Mouse (Mus musculus) c-Kit-positive CD71-positive TER-119-positive erythroid progenitor cells, embryonic 14.5 days (primary cell): ENCODE data around the gene Fyb.

Experiments used
- DNase-seq: peaks from one replicate; pipeline ENCODE4 v3.0.0-alpha.2; 2013; ENCODE audit warnings: low spot score

The Fyb gene

GRCm38 (mm10) chr15:6522653-6523167 is at the start of gene Fyb:
TSS of gene Fyb (plus strand) at chr15:6522853.
- no peak for DNase-seq

GRCm38 (mm10) chr15:6483561-6483960 is 39.1 kb upstream of the Fyb start:
- no peak for DNase-seq

GRCm38 (mm10) chr15:6492386-6492785 is 30.3 kb upstream of the Fyb start:
- no peak for DNase-seq

DNA sequence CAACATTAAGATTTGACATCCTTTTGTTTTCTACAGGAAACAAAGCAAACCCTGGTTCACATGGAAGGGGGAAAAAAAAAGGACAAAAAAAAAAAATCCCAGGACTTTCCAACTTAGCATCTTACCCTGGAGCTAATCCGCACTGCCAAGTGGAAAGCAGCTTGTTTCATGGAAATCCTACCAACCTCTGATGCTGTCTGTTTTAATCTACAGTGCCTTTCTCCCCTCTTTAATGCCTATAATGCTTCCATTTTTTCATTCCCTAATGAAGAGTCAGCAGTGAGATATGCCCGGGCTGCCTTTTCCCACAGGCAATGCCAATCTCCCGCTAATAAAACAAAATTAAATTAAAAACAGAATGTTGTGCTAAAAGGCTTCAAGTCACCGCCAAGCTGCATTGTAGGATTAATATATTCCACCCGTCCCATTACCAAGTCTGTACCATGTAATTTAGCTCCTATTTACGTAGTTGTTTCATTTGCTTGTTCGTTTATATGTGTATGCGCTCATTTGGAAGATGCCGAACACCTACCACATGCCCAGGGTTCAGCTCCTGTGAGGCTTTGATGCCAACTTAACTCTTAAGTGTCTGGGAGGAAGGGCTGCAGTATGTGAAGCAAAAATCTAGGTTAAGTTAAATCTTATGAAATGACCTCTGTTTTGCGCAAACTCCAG is 24.1 kb upstream of the Fyb start:
- DNase-seq: no peak

DNA sequence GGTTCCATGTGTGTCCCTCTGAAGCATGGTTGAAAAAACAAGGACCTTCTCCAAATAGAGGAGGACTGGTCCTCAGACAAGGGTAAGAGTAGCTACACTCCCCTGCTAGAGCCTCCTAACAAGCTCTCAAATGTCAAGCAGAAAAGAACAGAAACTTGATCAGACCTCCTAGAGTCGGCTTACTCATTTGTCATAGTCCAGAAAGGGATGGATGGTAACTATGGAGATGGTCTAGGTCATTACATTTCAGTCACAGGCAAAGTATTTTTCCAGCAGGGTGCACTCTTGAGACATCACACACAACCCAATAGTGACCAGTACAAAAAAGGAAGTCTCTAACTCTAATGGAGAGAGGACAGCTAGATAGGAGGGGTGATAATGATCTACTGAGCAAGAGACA is 21.9 kb upstream of the Fyb start:
- DNase-seq: no peak

DNA sequence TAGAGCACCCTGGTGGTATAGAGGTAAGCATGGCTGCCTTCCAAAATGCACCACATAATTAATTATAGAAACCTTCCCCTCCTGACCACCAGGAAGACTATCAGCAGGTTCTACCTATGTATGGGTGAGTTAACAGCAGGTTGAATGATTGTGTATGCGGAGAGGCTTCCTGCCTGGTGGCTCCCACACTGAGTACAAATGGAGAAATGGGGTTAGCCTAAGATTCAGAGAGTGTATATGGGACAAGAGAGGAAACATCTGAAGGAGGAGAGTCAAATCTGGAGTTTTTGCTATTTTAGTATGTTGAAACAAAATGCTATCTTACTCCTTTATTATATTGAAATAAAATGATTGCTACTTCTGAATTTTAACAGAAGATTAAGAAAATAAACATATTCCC is 5.1 kb upstream of the Fyb start:
- no peak for DNase-seq

GRCm38 (mm10) chr15:6519417-6520255 is 3.0 kb upstream of the Fyb start:
- DNase-seq: no peak

GRCm38 (mm10) chr15:6520505-6521155 is 2.0 kb upstream of the Fyb start:
- DNase-seq: peak; percentile 64

GRCm38 (mm10) chr15:6524801-6525200 is 2.1 kb downstream of the Fyb start:
- DNase-seq: no peak

DNA sequence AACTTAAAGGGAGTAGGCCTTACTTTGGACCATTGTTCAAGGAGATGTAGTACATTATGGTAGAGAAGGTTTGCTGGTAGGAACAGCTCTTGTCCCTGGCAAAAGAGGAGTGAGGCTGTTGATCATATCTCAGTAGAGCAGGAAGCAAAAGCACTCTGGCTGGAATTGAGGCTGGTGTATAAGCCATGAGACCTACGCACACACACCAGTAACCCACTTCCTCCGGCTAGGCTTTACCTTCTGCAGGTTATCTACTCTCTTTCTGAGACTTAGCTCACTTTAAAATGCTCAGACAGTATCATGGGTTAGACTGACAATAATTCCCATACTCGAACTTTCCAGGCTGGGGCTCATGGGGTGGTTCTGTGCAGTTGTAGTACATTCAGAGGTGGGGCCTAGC is 2.7 kb downstream of the Fyb start:
- DNase-seq: no peak

GRCm38 (mm10) chr15:6533858-6534343 is 11.2 kb downstream of the Fyb start:
- no peak for DNase-seq

- no peak for DNase-seq
These were observed 11.9 kb downstream of the Fyb start for GRCm38 (mm10) chr15:6534592-6534991.

- DNase-seq: no peak
These were observed 17.1 kb downstream of the Fyb start for GRCm38 (mm10) chr15:6539639-6540338.

DNA sequence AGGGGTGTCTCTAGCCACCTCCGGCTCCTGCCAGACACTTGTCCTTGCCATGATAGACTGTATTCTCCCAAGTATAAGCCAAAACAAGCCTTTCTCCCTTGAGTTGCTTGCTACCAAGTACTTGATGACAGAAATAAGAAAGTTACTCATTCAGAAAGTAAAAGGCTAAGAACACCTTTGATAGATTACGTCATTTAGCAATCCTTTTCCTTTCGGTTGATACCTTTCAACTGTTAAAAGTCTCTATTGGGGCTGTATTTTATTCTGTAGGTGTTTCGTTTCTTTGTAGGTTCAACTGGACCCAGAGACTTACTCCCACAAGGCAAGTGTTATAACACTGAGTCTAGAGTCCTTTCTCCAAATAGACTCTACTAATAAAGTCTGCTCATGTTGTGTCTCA is 26.3 kb downstream of the Fyb start:
- DNase-seq: no peak

- no peak for DNase-seq
These were observed 29.2 kb downstream of the Fyb start for GRCm38 (mm10) chr15:6551875-6552274.

DNA sequence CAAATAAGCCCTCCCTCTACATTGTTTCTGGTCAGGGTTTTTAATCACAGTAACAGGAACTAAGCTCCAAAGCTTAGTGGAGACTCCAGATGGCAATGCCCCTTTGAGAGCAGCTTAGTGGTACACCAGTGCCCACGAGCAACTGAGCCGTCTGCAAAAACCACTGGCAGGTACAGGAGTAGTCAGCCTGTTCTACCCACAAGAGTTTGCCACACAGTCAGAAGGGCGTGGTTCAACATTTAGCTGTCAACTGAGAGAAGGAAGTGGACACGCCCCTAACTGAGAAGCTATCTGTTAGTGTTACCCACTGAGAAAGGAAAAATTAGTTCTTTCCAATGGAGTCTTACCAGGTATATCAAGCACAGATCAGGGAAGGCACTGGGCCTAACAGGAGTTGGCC is 32.1 kb downstream of the Fyb start:
- peak; percentile 41 for DNase-seq

DNA sequence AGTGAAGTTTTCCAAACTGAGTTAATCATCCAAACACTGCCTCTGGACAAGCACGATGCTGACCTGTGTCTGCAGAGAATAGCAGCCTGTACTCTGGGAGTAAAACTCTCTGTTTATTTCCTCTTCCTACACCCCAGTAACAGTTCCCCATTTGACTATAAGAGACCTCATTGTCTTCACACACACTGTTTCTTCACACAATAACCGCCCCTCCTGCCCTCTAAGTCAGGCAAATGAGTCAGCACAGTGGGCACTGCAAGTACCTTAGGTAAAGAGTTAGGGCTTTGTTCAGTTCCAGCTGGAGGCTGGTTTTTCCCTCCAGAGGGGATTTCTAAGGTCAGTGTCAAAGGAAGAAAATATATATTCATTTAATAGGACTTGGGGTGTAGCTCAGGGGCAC is 32.9 kb downstream of the Fyb start:
- DNase-seq: no peak

- DNase-seq: no peak
These were observed 33.6 kb downstream of the Fyb start for GRCm38 (mm10) chr15:6556272-6556671.

DNA sequence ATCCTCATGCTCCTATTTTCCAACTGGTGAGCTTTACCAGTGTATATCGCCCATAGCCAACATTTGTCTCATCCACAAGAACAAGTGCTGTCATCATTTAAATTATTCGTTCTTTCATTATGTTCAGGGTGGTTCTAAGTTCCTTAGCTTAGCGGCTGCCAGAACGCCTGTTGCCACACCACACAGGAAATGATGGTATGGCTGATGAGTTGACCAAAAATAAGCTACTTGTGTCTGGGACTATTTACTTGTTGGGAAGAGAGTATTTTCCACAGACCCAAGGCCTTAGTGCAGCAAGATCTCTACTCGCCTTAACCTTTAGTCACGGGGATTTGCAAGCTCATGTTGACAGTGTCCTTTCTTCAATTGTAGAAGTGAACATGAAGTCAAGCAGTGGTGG is 34.3 kb downstream of the Fyb start:
- DNase-seq: no peak

GRCm38 (mm10) chr15:6557552-6557951 is 34.9 kb downstream of the Fyb start:
- no peak for DNase-seq

DNA sequence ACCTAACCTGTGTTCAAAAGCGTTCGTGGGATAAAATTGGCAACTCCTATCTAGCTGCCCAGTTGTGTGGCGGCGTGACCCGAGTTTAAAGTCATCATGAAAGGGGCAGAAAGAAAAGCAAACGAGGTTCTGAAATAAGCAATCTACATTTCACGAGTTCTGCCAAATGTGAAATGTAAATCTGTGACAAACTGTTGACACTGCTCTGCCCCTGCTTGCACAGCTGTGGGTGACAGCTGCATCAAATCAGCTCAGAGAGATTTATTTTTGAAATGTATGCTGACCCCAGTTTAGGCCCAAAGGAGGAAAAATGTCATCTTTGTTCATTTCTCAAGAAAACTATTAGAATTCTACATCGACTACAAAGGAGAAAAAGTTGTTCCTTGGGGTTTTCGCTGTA is 36.5 kb downstream of the Fyb start:
- no peak for DNase-seq

GRCm38 (mm10) chr15:6560696-6561095 is 38.0 kb downstream of the Fyb start:
- no peak for DNase-seq
